Mouse (Mus musculus): Measurements from ENCODE around the gene Tmem163. TPM values are rescaled to one million over a fixed set of nuclear protein-coding genes. Genes with fewer than 3 reads are reported as not detected.

The Tmem163 gene
- total RNA-seq, 2 experiments from 2014 or later = 4.8 to 9.5 TPM

GRCm38 (mm10) chr1:127661118-127662012 lies 18.0 kb downstream of the Tmem163 start:
- no peak for DNase-seq
- intact Hi-C loops (cut with DNase I) = no loop called here

- intact Hi-C loops (cut with DNase I) = no loop called here
- DNase-seq = no peak
These were observed 27.8 kb downstream of the Tmem163 start for GRCm38 (mm10) chr1:127651564-127651963.

- intact Hi-C loops (cut with DNase I) = no loop called here
- DNase-seq = no peak
These were observed 36.2 kb downstream of the Tmem163 start for GRCm38 (mm10) chr1:127642976-127643769.

- intact Hi-C loops (cut with DNase I) = no loop called here
These were observed 41.4 kb downstream of the Tmem163 start for GRCm38 (mm10) chr1:127637917-127638316.

GRCm38 (mm10) chr1:127627151-127627550 lies 52.2 kb downstream of the Tmem163 start:
- DNase-seq = no peak

More at GRCm38 (mm10) chr1:127637917-127638316, 41.4 kb downstream of the Tmem163 start:
- DNase-seq = no peak

GRCm38 (mm10) chr1:127625577-127626362 lies 53.6 kb downstream of the Tmem163 start:
- intact Hi-C loops (cut with DNase I) = no loop called here

More at GRCm38 (mm10) chr1:127627151-127627550, 52.2 kb downstream of the Tmem163 start:
- intact Hi-C loops (cut with DNase I) = no loop called here

GRCm38 (mm10) chr1:127622349-127622748 lies 57.0 kb downstream of the Tmem163 start:
- intact Hi-C loops (cut with DNase I) = no loop called here
- no peak for DNase-seq

More at GRCm38 (mm10) chr1:127625577-127626362, 53.6 kb downstream of the Tmem163 start:
- no peak for DNase-seq

GRCm38 (mm10) chr1:127619036-127619435 lies 60.3 kb downstream of the Tmem163 start:
- intact Hi-C loops (cut with DNase I) = no loop called here
- DNase-seq = no peak

- DNase-seq = no peak
- intact Hi-C loops (cut with DNase I) = no loop called here
These were observed 69.0 kb downstream of the Tmem163 start for GRCm38 (mm10) chr1:127610378-127610777.

GRCm38 (mm10) chr1:127609814-127610213 lies 69.5 kb downstream of the Tmem163 start:
- no peak for DNase-seq
- intact Hi-C loops (cut with DNase I) = no loop called here

- DNase-seq = no peak
- intact Hi-C loops (cut with DNase I) = no loop called here
These were observed 71.0 kb downstream of the Tmem163 start for GRCm38 (mm10) chr1:127608326-127608725.

- intact Hi-C loops (cut with DNase I) = no loop called here
- DNase-seq = no peak
These were observed 75.4 kb downstream of the Tmem163 start for GRCm38 (mm10) chr1:127603697-127604631.

- intact Hi-C loops (cut with DNase I) = no loop called here
- no peak for DNase-seq
These were observed 83.2 kb downstream of the Tmem163 start for GRCm38 (mm10) chr1:127596143-127596542.

GRCm38 (mm10) chr1:127595735-127596134 lies 83.6 kb downstream of the Tmem163 start:
- intact Hi-C loops (cut with DNase I) = no loop called here
- no peak for DNase-seq

GRCm38 (mm10) chr1:127589542-127589941 lies 89.8 kb downstream of the Tmem163 start:
- no peak for DNase-seq
- intact Hi-C loops (cut with DNase I) = no loop called here

- DNase-seq = no peak
These were observed 92.3 kb downstream of the Tmem163 start for GRCm38 (mm10) chr1:127587071-127587470.

GRCm38 (mm10) chr1:127586156-127586555 lies 93.2 kb downstream of the Tmem163 start:
- no peak for DNase-seq
- intact Hi-C loops (cut with DNase I) = no loop called here

More at GRCm38 (mm10) chr1:127587071-127587470, 92.3 kb downstream of the Tmem163 start:
- intact Hi-C loops (cut with DNase I) = no loop called here

- intact Hi-C loops (cut with DNase I) = no loop called here
- no peak for DNase-seq
These were observed 101.4 kb downstream of the Tmem163 start for GRCm38 (mm10) chr1:127577981-127578380.

GRCm38 (mm10) chr1:127577083-127577482 lies 102.3 kb downstream of the Tmem163 start:
- DNase-seq = no peak
- intact Hi-C loops (cut with DNase I) = no loop called here
